Mouse (Mus musculus): ENCODE data around the gene Khdrbs1.

DNA sequence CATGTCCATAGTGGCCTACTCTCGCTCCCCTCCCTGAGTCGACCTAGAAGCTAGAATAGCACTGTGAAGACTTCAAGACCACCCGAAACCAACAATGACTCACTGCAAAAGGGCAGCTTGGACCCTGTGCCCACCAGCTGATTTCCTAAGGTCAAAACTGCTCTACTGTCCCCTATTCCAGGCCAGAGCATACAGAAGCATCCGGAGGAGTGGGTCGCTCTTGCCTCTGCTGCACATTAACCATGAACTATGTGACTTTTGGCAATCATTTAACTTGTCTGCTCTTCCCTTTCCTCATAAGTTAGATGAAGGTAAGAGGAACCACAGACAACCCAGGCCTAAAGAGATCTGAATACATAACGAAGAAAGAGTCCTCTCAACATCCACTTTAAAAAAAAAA is 57.6 kb downstream of the Khdrbs1 start:
- TF ChIP-seq E2F4 (IDR thresholded peaks at IDR 0.05; ENCODE audit: insufficient replicate concordance, low read depth, low read length): no peak
- TF ChIP-seq USF1 (IDR thresholded peaks at IDR 0.05; ENCODE audit: low read depth, low read length): no peak
- TF ChIP-seq JUN (IDR thresholded peaks at IDR 0.05; ENCODE audit: insufficient read depth, low read depth, low read length): no peak
- no peak for TF ChIP-seq GABPA (IDR thresholded peaks at IDR 0.05; ENCODE audit: insufficient replicate concordance, low read depth, low read length)
- no peak for TF ChIP-seq RCOR1 (conservative IDR thresholded peaks at IDR 0.05; ENCODE audit: low read depth, low read length)
- no peak for TF ChIP-seq CTCF (conservative IDR thresholded peaks at IDR 0.05 in 1 of 2, IDR thresholded peaks at IDR 0.05 in 1 of 2; ENCODE audit: low read depth in 2 of 2, low read length in 2 of 2)
- TF ChIP-seq BHLHE40 (IDR thresholded peaks at IDR 0.05; ENCODE audit: low read depth, low read length): no peak
- TF ChIP-seq ZNF384 (IDR thresholded peaks at IDR 0.05; ENCODE audit: low read depth, low read length): no peak
- no peak for TF ChIP-seq MAX (IDR thresholded peaks at IDR 0.05; ENCODE audit: low read length)
- no peak for TF ChIP-seq EP300 (IDR thresholded peaks at IDR 0.05; ENCODE audit: low read length)
- no peak for TF ChIP-seq TBP (conservative IDR thresholded peaks at IDR 0.05; ENCODE audit: low read depth, low read length)

All from CH12.LX (cell line).